Mouse (Mus musculus): ENCODE data around the gene Spdl1.

DNA sequence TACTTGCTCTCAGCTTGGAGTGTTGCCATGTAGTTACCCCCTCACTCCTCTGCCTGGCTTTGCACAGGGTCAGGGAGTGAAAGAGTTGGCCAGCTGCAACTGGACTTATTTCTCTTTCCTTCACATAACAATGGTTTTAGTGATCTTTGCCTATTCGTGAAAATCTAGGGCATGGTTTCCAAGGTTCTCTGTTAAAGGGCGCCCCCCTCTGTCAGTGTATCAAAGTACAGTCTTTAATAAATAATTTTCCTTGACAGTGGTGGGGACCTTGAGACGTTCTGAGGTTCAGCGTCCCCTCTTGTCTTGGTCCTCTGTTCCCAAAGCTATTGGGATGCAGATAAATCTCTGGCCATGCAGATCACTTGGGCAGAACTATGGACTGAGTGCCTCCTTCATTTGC is 37.3 kb downstream of the Spdl1 start:
- TF ChIP-seq CTCF (IDR thresholded peaks at IDR 0.05; ENCODE audit: low read depth) = peak; percentile 16; the same call in 1 of the 2 replicates
- no peak for TF ChIP-seq EP300 (IDR thresholded peaks at IDR 0.05; ENCODE audit: low read depth)

Measured in heart, postnatal 0 days (tissue).